Mouse (Mus musculus): ENCODE results near the gene Son. TPM values are rescaled to one million over a fixed set of nuclear protein-coding genes. Genes with fewer than 3 reads are reported as not detected.

Son gene
- polyA plus RNA-seq, 1 experiment = 331 TPM

GRCm38 (mm10) chr16:91618511-91619501, 28.5 kb upstream of the Son start, which contains the start of gene Dnajc28:
Gene Dnajc28, minus strand, starts transcription at chr16:91619026.
- TF ChIP-seq POLR2A (IDR thresholded peaks at IDR 0.05; ENCODE audit: borderline replicate concordance, extremely low read depth, insufficient read depth, insufficient read length, poor library complexity, severe bottlenecking) (no peak), CTCF (IDR thresholded peaks at IDR 0.05; ENCODE audit: borderline replicate concordance, extremely low read depth, insufficient read depth, insufficient read length) (no peak)
- peak; percentile 91 for DNase-seq (ENCODE audit: low read depth)

DNA sequence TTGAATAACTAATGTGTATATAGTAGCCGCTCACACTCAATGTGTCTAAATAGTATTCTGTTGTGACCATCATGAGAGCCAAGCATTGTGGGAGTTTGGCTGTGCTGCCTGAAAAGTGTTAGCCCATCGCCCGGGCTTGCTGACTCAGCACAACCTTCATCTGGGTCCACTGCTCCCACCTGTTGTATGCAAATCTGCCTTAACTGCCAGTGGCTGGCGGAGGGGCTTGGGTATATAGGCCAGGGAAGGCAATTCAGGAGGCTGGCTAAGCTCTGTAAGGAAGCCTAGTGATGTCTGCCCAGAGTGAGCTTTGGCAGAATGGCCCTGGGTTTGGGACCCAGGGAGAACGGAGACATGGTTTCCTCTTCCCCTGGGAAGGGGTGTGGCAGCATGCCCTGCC, 27.1 kb upstream of the Son start:
- TF ChIP-seq CTCF (IDR thresholded peaks at IDR 0.05; ENCODE audit: borderline replicate concordance, extremely low read depth, insufficient read depth, insufficient read length) (no peak), POLR2A (IDR thresholded peaks at IDR 0.05; ENCODE audit: borderline replicate concordance, extremely low read depth, insufficient read depth, insufficient read length, poor library complexity, severe bottlenecking) (no peak)
- no peak for DNase-seq (ENCODE audit: low read depth)

DNA sequence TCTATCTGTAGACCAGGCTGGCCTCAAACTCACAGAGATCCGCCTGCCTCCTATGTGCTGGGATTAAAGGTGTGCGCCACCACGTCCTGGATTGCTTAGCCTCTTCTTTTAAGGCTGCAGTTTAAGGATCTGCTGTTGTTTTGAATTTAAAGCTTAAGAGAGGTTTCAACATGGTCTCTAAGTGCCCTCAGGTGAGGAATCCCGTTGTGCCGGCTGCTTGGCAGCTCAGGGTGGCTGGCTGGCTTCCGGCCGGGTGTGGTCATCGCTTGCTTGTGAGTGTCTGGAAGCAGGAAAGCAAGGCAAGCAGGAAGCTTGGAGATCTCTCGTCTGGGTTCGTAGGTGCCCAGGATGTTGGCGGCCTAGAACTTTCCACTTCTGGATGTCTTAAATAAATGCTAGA, 26.3 kb upstream of the Son start:
- TF ChIP-seq POLR2A (IDR thresholded peaks at IDR 0.05; ENCODE audit: borderline replicate concordance, extremely low read depth, insufficient read depth, insufficient read length, poor library complexity, severe bottlenecking) (no peak), CTCF (IDR thresholded peaks at IDR 0.05; ENCODE audit: borderline replicate concordance, extremely low read depth, insufficient read depth, insufficient read length) (no peak)
- DNase-seq (ENCODE audit: low read depth) = no peak

DNA sequence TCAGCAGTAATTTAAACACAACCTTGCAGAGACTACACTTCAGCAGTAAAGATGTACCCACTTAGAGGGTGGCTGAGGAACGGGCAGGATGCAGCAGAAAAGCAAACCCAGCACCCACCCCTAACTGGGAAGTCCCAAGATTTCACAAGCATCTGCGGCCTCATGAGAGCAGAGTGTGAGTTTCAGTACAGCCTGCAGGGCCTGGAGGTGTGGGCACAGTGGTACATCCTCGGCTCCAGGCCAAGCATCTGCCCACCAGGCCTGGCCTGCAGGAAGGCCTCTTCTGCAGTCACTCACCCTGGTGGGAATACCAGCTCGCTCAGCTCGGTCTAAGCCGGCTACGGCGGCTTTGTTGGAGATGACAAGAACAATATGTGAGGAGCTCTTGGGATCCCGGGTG, 24.2 kb upstream of the Son start:
- no peak for TF ChIP-seq POLR2A (IDR thresholded peaks at IDR 0.05; ENCODE audit: borderline replicate concordance, extremely low read depth, insufficient read depth, insufficient read length, poor library complexity, severe bottlenecking)
- no peak for TF ChIP-seq CTCF (IDR thresholded peaks at IDR 0.05; ENCODE audit: borderline replicate concordance, extremely low read depth, insufficient read depth, insufficient read length)
- no peak for DNase-seq (ENCODE audit: low read depth)

DNA sequence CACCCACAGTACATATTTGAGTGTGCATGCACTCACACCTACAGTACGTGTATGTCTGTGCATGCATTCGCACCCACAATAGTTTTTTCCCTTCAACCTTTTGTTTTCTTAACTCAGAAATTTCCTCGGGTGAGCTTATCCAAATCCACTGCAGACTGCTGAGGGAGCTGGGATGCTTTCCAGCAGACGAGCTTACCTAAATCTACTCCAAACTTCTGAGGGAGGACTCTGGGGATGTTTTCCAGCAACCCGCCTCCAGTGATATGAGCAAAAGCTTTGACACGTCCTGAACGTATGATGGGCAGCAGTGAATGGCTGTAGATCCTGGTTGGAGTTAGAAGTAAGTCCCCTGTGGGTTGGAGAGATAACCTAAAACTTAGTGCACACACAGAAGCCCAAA, 19.5 kb upstream of the Son start:
- no peak for DNase-seq (ENCODE audit: low read depth)
- TF ChIP-seq CTCF (IDR thresholded peaks at IDR 0.05; ENCODE audit: borderline replicate concordance, extremely low read depth, insufficient read depth, insufficient read length) (no peak), POLR2A (IDR thresholded peaks at IDR 0.05; ENCODE audit: borderline replicate concordance, extremely low read depth, insufficient read depth, insufficient read length, poor library complexity, severe bottlenecking) (no peak)

- TF ChIP-seq POLR2A (IDR thresholded peaks at IDR 0.05; ENCODE audit: borderline replicate concordance, extremely low read depth, insufficient read depth, insufficient read length, poor library complexity, severe bottlenecking) = no peak
- no peak for TF ChIP-seq CTCF (IDR thresholded peaks at IDR 0.05; ENCODE audit: borderline replicate concordance, extremely low read depth, insufficient read depth, insufficient read length)
- DNase-seq (ENCODE audit: low read depth) = no peak
Observed at GRCm38 (mm10) chr16:91628673-91629072, 18.6 kb upstream of the Son start.

- DNase-seq (ENCODE audit: low read depth) = no peak
- TF ChIP-seq CTCF (IDR thresholded peaks at IDR 0.05; ENCODE audit: borderline replicate concordance, extremely low read depth, insufficient read depth, insufficient read length) (no peak), POLR2A (IDR thresholded peaks at IDR 0.05; ENCODE audit: borderline replicate concordance, extremely low read depth, insufficient read depth, insufficient read length, poor library complexity, severe bottlenecking) (no peak)
Observed at GRCm38 (mm10) chr16:91629749-91630148, 17.6 kb upstream of the Son start.

DNA sequence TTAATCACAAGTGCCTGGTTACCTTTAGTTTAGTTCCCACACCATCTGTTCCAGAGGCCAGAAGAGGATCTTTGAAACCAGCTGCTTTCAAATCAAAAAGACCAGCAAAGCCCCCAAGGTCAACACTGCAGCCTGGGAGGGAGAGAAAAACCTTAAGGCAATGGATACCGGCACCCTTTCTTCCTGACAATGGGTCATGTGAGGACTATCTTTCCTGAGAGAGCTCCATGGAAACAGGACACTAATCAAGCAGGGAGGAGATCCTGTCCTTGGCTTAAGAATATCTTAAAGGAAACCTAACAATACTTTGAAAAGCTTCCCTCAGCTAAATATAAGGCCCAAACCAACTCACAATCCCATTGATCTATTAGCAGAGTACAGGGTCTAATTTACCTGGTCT, 16.7 kb upstream of the Son start:
- DNase-seq (ENCODE audit: low read depth) = peak; percentile 5
- no peak for TF ChIP-seq CTCF (IDR thresholded peaks at IDR 0.05; ENCODE audit: borderline replicate concordance, extremely low read depth, insufficient read depth, insufficient read length)

- peak; percentile 5 for DNase-seq (ENCODE audit: low read depth)
- TF ChIP-seq CTCF (IDR thresholded peaks at IDR 0.05; ENCODE audit: borderline replicate concordance, extremely low read depth, insufficient read depth, insufficient read length) (no peak), POLR2A (IDR thresholded peaks at IDR 0.05; ENCODE audit: borderline replicate concordance, extremely low read depth, insufficient read depth, insufficient read length, poor library complexity, severe bottlenecking) (no peak)
Observed at GRCm38 (mm10) chr16:91632439-91632838, 14.9 kb upstream of the Son start.

DNA sequence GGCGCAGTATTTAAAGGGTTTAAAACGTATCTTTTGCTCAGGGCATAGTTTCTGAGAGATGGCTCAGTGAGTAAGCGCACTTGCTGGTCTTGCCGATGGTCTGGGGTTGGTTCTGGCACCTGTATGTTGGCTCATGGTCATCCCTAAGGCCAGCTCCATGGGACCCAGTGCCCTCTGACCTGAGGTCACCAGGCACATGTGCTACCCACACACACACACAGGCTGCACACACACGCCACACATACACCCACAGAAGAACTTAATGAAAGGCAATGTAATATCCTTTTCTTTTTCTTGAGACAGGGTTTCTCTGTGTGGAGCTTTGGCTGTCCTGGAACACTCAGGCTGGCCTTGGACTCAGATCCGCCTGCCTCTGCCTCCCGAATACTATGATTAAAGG, 14.4 kb upstream of the Son start:
- no peak for TF ChIP-seq POLR2A (IDR thresholded peaks at IDR 0.05; ENCODE audit: borderline replicate concordance, extremely low read depth, insufficient read depth, insufficient read length, poor library complexity, severe bottlenecking)
- no peak for TF ChIP-seq CTCF (IDR thresholded peaks at IDR 0.05; ENCODE audit: borderline replicate concordance, extremely low read depth, insufficient read depth, insufficient read length)
- DNase-seq (ENCODE audit: low read depth) = no peak

DNA sequence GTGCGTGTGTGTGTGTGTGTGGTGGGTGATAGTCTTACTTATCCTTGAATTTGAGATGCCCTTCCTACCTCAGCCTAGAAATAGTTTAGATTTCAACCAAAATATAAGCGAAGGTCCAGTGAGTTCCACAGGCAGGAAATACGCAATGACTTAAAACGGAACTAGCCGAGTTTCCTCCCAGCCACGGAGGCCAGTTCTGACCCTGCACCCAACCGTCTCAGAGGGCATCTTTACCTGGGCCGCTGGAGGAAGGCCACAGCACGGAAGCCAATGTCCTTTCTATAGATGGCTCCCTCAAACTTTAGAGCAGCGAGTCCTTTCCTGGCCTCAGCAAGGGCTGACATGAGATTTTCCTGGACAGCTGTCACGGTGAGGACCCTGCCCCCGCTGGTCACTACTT, 13.7 kb upstream of the Son start:
- TF ChIP-seq POLR2A (IDR thresholded peaks at IDR 0.05; ENCODE audit: borderline replicate concordance, extremely low read depth, insufficient read depth, insufficient read length, poor library complexity, severe bottlenecking) (no peak), CTCF (IDR thresholded peaks at IDR 0.05; ENCODE audit: borderline replicate concordance, extremely low read depth, insufficient read depth, insufficient read length) (no peak)
- DNase-seq (ENCODE audit: low read depth) = no peak

DNA sequence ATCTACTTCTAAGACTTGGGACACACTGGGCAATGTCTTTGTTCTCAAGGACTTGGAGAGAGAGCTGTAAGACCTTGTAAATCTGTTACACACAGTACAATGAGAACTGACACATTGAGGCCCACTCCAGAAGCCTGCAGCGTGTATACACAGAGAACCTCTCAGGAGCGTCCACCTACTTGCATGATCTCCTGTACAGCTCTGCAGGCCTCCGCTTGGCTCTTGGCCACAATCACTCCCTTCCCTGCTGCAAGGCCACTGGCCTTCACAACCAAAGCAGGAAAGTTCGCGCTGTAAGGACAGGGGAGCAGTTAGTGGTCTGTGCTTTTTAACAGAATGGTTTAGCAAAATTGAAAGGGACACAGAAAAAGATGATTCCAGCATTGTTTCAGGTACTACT, 8.1 kb upstream of the Son start:
- no peak for DNase-seq (ENCODE audit: low read depth)
- TF ChIP-seq CTCF (IDR thresholded peaks at IDR 0.05; ENCODE audit: borderline replicate concordance, extremely low read depth, insufficient read depth, insufficient read length) (no peak), POLR2A (IDR thresholded peaks at IDR 0.05; ENCODE audit: borderline replicate concordance, extremely low read depth, insufficient read depth, insufficient read length, poor library complexity, severe bottlenecking) (no peak)

All from brain, embryonic 14.5 days (tissue).